Mouse (Mus musculus): Measurements from ENCODE around the gene Armh3. TPM values are rescaled to one million over a fixed set of nuclear protein-coding genes. Genes with fewer than 3 reads are reported as not detected.
A peak's percentile ranks its signal among the peaks of the same experiment; 100 is the strongest.

Gene Armh3
- polyA plus RNA-seq, 1 experiment from 2014 or later, result 20.1 TPM

DNA sequence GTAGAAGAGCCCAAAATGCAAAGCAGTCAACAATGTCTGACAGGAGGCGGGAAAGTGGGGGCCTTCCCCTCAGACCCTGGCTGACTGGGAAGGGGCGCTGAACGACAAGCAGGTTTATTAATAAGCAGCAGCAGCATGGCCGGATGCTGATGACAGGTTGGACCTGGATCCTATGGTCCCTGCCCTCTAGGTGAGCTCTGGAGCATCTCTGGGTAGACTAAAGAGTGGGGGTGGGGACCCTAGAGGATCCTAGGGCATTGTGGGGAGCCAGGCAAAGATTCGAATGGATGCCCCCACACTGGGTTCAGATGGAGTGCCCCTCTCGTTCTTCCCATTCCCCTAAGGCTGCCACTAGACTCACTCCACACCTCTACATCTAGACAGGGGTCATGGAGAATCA, 205.9 kb downstream of the Armh3 start:
- Histone ChIP-seq H3K27me3 (ENCODE audit: low read depth, poor library complexity, severe bottlenecking) (no peaks in the 10 kb centered on the region), H3K4me3 (no peak overlapping the region), H3K36me3 (no peaks in the 10 kb centered on the region), H3K27ac (no peak overlapping the region), H3K4me1 (peaks cover 12% of the 10 kb centered on the region), H3K9me3 (replicated peaks) (no peaks in the 10 kb centered on the region)
- 91% methylated on average over 6 of the region's 6 CpGs for WGBS
- DNase-seq (ENCODE audit: low spot score), result no peak

DNA sequence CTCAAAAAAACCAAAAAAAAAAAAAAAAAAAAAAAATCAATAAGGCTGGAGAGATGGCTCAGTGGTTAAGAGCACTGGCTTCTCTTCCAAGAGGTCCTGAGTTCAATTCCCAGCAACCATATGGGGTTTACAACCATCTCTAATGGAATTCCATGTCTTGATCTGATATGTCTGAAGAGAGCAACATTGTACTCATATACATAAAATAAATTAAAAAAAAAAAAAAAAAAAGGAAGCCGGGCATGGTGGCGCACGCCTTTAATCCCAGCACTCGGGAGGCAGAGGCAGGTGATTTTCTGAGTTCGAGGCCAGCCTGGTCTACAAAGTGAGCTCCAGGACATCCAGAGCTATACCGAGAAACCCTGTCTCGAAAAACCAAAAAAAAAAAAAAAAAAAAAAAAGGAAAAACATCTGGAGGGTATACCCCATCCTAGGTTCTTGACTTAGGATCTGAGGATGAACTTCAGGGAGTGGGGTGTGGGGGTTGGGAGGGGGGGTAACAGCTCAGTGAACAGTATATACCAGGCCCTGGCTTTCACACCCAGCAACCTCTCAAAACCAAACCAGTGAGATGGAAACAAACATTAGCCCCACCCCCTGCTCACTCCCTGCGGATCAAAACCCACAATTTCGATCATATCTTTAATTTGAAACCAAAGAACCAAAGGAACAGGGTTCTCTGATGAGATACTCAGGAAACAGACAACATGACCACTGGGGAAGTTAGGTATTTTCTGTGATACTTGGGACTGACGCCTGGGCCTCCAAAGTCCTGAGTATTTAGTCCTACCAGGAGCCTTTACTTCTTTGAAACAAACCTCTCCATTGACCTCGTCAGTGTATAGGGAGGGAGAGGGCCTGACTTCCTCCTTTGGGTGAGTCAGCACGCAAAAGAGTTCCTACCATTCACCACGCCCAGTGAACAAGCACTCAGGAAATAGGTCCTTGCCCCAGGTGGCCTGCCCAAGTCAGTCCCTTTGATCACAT, 208.1 kb downstream of the Armh3 start:
- DNase-seq (ENCODE audit: low spot score), result no peak
- Histone ChIP-seq H3K36me3 (no peaks in the 10 kb centered on the region), H3K4me3 (no peak overlapping the region), H3K27me3 (ENCODE audit: low read depth, poor library complexity, severe bottlenecking) (no peaks in the 10 kb centered on the region), H3K4me1 (no peaks in the 10 kb centered on the region), H3K9me3 (replicated peaks) (no peaks in the 10 kb centered on the region), H3K27ac (no peak overlapping the region)
- 72% methylated on average over 13 of the region's 13 CpGs for WGBS

DNA sequence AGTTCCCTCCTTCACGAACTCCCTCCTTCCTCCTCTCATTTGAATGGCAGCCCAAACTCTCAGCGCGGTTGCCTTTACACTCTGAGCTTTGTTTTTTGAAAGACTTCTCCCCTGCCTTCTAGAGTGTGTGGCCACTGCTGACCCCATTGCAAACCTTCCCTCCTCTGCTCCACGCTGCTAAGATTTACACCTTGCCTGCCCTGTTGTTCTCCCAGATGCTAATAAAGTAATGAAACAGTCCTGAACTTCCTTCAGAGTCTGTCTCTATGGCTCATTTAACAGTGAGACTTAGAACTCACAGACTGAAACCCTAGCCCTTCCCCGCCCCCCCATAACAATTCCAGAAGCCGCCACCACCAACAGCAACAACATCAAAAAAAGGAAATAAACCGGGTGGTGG, 208.9 kb downstream of the Armh3 start:
- Histone ChIP-seq H3K4me3 (no peak overlapping the region), H3K27ac (no peak overlapping the region), H3K36me3 (no peaks in the 10 kb centered on the region), H3K4me1 (no peaks in the 10 kb centered on the region), H3K27me3 (ENCODE audit: low read depth, poor library complexity, severe bottlenecking) (no peaks in the 10 kb centered on the region), H3K9me3 (replicated peaks) (no peaks in the 10 kb centered on the region)
- 65% methylated on average over 7 of the region's 7 CpGs for WGBS
- no peak for DNase-seq (ENCODE audit: low spot score)

DNA sequence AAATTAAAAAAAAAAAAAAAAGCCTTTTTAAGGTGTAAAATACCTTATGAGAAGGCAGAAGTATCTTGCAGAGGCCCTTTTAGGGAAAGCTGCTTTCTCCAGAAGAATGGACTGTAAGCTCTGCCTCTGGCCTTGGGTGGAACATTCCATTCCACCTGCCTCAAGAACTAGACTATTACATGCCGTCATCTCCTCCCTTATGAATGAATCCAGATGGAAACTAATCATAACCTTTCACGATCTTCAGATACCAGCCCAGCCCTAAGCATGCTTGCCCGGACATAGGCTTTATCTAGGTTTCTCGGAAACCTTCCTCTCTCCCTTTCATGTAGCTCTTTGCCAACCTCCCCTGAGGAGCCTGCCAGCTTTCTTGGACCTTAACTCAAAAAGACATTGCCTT, 210.0 kb downstream of the Armh3 start:
- DNase-seq (ENCODE audit: low spot score), result no peak
- no peak overlapping the region for H3K4me3 ChIP-seq
- 90% methylated on average over 4 of the region's 4 CpGs for WGBS

GRCm38 (mm10) chr19:45787450-45787849, 210.8 kb downstream of the Armh3 start:
- no peaks in the 10 kb centered on the region for H3K36me3 ChIP-seq
- H3K9me3 ChIP-seq (replicated peaks), result no peaks in the 10 kb centered on the region
- DNase-seq (ENCODE audit: low spot score), result no peak
- no peak overlapping the region for H3K4me3 ChIP-seq
- H3K27me3 ChIP-seq (ENCODE audit: low read depth, poor library complexity, severe bottlenecking), result no peaks in the 10 kb centered on the region
- 74% methylated on average over 3 of the region's 3 CpGs for WGBS
- H3K27ac ChIP-seq, result no peak overlapping the region
- 0 out of 2 replicates have a peak, but pooled peaks cover 5% of the 10 kb centered on the region for H3K4me1 ChIP-seq

More for the DNA sequence above, 210.0 kb downstream of the Armh3 start:
- H3K36me3 ChIP-seq, result no peaks in the 10 kb centered on the region
- no peaks in the 10 kb centered on the region for H3K9me3 ChIP-seq (replicated peaks)
- H3K27me3 ChIP-seq (ENCODE audit: low read depth, poor library complexity, severe bottlenecking), result no peaks in the 10 kb centered on the region
- no peak overlapping the region for H3K27ac ChIP-seq
- H3K4me1 ChIP-seq, result 0 out of 2 replicates have a peak, but pooled peaks cover 5% of the 10 kb centered on the region

GRCm38 (mm10) chr19:45785470-45785869, 212.8 kb downstream of the Armh3 start:
- no peak for DNase-seq (ENCODE audit: low spot score)
- Histone ChIP-seq H3K4me1 (peaks cover 22% of the 10 kb centered on the region), H3K9me3 (replicated peaks) (no peaks in the 10 kb centered on the region), H3K4me3 (no peak overlapping the region), H3K27ac (no peak overlapping the region), H3K36me3 (peaks cover 12% of the 10 kb centered on the region), H3K27me3 (ENCODE audit: low read depth, poor library complexity, severe bottlenecking) (no peaks in the 10 kb centered on the region)
- WGBS, result 69% methylated on average over 3 of the region's 3 CpGs

DNA sequence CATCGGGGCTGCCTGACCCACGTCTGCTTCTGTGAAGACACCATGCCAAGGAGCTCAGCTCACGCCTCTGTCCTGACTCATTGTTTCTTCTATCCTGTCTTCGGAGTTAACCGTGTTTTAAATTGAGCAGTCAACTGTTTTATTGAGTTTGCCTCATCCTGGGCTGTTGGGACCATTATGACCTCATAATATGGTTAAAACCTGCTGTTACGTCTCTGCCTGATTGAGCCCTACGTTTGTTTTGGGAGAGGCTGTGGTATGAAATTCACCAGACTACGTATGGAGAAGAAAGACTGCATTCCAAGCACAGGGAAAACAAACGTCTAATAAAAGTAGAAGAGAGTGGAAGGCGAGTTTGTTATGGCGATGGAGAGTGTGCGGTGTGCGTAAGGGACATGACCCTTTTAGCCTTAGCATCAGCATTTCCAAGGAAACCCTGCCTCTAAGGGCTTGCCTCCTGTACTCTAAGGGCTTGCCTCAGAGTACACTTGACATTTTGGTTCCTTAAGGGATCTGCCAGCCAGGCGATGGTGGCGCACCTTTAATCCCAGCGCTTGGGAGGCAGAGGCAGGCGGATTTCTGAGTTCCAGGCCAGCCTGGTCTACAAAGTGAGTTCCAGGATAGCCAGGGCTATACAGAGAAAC, 214.2 kb downstream of the Armh3 start:
- WGBS, result 36% methylated on average over 17 of the region's 17 CpGs
- DNase-seq (ENCODE audit: low spot score), result no peak

GRCm38 (mm10) chr19:45783181-45783932, 214.9 kb downstream of the Armh3 start, which contains the start of gene Mgea5:
Gene Mgea5 (minus strand): TSS chr19:45783837.
- no peaks in the 10 kb centered on the region for H3K9me3 ChIP-seq (replicated peaks)
- no peaks in the 10 kb centered on the region for H3K27me3 ChIP-seq (ENCODE audit: low read depth, poor library complexity, severe bottlenecking)
- peak within 1 kb of the TSS; percentile 95 for H3K27ac ChIP-seq
- H3K36me3 ChIP-seq, result peaks cover 33% of the 10 kb centered on the region
- peak within 1 kb of the TSS; percentile 84 for H3K4me3 ChIP-seq
- DNase-seq (ENCODE audit: low spot score), result peak; percentile 98
- peaks cover 25% of the 10 kb centered on the region for H3K4me1 ChIP-seq
- WGBS, result under 1% methylated on average over 69 of the region's 71 CpGs

More for the DNA sequence above, 214.2 kb downstream of the Armh3 start:
- H3K9me3 ChIP-seq (replicated peaks), result no peaks in the 10 kb centered on the region
- H3K27ac ChIP-seq, result peak overlapping the region; percentile 95
- no peaks in the 10 kb centered on the region for H3K27me3 ChIP-seq (ENCODE audit: low read depth, poor library complexity, severe bottlenecking)
- H3K36me3 ChIP-seq, result peaks cover 26% of the 10 kb centered on the region
- H3K4me3 ChIP-seq, result peak overlapping the region; percentile 84
- peaks cover 25% of the 10 kb centered on the region for H3K4me1 ChIP-seq

DNA sequence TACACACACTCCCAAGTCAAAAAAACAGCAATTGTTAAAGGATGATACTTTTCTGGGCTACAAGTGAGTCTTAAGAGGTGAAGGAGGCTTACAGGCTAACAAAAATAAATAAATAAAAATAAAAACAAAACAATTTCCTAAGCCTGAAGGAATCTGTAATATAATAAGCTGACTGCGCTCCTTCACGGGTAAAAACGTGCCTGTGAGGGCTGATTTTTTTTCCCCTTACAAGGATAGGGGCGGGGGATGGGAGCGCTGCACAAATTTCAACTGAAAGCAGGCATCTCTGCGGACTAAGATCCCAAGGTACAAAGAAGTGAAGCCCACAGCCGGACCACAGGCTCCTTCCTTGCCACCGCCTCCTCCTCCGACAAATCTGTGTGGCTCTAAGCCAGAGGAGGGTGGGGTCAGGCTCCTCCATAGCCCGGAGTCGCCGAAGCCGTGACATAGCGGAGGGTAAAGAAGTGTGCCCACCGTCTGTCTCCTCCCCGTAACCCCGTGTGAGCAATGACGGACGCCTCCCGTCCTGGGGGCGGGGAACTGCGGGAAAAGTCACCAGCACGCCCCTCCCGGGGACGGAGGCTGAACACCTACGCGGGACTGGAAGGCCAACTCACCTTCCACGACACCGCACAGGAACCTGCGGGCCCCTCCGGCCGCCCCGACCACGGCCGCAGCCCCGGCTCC, 215.8 kb downstream of the Armh3 start:
- DNase-seq (ENCODE audit: low spot score), result peak; percentile 76
- H3K4me1 ChIP-seq, result peaks cover 25% of the 10 kb centered on the region
- H3K27me3 ChIP-seq (ENCODE audit: low read depth, poor library complexity, severe bottlenecking), result no peaks in the 10 kb centered on the region
- H3K36me3 ChIP-seq, result peaks cover 42% of the 10 kb centered on the region
- H3K4me3 ChIP-seq, result peak overlapping the region; percentile 84
- WGBS, result under 1% methylated on average over 36 of the region's 36 CpGs
- H3K9me3 ChIP-seq (replicated peaks), result no peaks in the 10 kb centered on the region
- H3K27ac ChIP-seq, result peak overlapping the region; percentile 95

- Histone ChIP-seq H3K4me1 (peaks cover 25% of the 10 kb centered on the region), H3K27me3 (ENCODE audit: low read depth, poor library complexity, severe bottlenecking) (no peaks in the 10 kb centered on the region), H3K36me3 (peaks cover 50% of the 10 kb centered on the region), H3K9me3 (replicated peaks) (no peaks in the 10 kb centered on the region), H3K4me3 (peak overlapping the region; percentile 84), H3K27ac (no peak overlapping the region)
- WGBS, result 73% methylated on average over 8 of the region's 8 CpGs
- no peak for DNase-seq (ENCODE audit: low spot score)
These were observed 216.6 kb downstream of the Armh3 start for GRCm38 (mm10) chr19:45781676-45782075.

DNA sequence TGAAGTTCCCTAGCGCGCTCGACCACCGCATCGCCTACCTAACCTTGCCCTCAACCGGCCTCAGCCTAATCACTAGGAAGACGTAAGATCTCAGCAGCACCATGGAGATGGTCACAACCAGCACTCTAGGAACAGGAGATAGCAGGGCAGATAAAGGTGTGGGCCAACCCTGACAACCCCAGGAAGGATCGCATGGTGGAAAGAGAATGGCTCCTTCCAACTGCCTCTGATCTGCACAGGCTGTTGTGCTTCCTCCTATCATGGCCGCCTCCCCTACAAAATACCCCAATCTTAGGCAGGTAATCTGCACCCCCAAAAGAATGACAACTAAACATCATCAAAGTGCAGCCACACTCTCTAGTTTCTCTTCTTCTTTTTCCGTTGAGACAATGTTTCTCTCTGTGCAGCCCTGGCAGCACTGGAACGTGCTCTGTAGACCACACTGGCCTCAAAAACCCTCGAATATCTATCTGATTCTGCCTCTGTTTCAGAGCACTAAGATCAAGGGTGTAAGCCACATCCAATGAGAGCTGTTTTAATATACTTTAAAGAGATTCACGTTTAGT, 217.9 kb downstream of the Armh3 start:
- Histone ChIP-seq H3K4me3 (peak overlapping the region; percentile 84; the same call in 1 of the 2 replicates), H3K4me1 (peaks cover 25% of the 10 kb centered on the region), H3K36me3 (peaks cover 63% of the 10 kb centered on the region), H3K9me3 (replicated peaks) (no peaks in the 10 kb centered on the region), H3K27me3 (ENCODE audit: low read depth, poor library complexity, severe bottlenecking) (no peaks in the 10 kb centered on the region), H3K27ac (no peak overlapping the region)
- no peak for DNase-seq (ENCODE audit: low spot score)
- WGBS, result 91% methylated on average over 13 of the region's 13 CpGs

DNA sequence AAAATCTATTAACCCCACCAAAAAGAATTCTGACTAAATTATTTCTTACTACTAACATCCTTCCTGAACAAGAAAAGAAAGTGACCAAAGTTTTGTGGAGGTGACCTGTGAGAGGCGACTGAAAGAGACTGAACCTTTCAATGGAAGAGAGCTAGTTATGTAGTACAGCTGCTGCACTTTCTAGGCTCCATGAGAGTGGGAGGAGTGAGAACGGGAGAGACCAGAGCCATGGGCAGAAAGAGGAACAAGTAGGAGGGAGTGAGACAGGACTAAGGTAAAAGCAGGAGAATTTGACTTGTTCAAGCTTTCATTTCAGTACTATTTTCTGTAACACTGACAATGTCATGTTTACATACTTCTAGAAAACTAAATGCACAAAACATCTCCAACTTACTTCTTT, 222.8 kb downstream of the Armh3 start:
- DNase-seq (ENCODE audit: low spot score), result no peak
- no peak overlapping the region for H3K27ac ChIP-seq
- no peaks in the 10 kb centered on the region for H3K27me3 ChIP-seq (ENCODE audit: low read depth, poor library complexity, severe bottlenecking)
- no peaks in the 10 kb centered on the region for H3K9me3 ChIP-seq (replicated peaks)
- 77% methylated on average over 2 of the region's 2 CpGs for WGBS
- peaks cover 100% of the 10 kb centered on the region for H3K36me3 ChIP-seq
- no peak overlapping the region for H3K4me3 ChIP-seq
- H3K4me1 ChIP-seq, result peaks cover 3% of the 10 kb centered on the region
